Mouse (Mus musculus): ENCODE data around the gene Fam83f. TPM values are rescaled to one million over a fixed set of nuclear protein-coding genes. Genes with fewer than 3 reads are reported as not detected.
"Not testable (repeated sequence)": the region's sequence is repeated elsewhere in the genome, so short reads cannot be mapped to it uniquely, and the experiment has no call there.

Gene Fam83f
- total RNA-seq, 2 experiments from 2014 or later: 0.30 to 0.46 TPM

DNA sequence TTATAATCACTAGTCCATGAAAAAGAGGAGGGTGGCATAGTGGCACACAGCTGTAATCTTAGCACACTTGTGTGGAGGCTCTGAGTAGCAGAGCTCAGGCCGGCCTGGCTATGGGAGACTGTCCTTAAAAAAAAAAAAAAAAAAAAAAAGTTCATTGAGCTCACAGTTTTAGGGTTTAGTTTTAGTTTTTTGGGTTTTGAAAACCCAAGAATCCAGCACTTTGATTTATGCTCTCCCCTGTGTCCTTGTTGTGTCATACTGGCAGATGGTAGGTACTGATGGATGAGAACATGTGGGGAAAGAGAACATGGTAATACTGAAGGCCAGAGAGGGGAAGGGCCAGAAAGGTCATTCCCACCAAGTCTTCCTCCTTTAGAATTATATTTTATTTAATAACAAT lies 59.4 kb downstream of the Fam83f start:
- intact Hi-C loops (cut with DNase I): loop anchor here (5.0 kb wide), 1 partner anchor 36 kb away; no protein-coding TSS in a partner anchor
- DNase-seq (ENCODE audit: low spot score in 2 of 2): no peak

DNA sequence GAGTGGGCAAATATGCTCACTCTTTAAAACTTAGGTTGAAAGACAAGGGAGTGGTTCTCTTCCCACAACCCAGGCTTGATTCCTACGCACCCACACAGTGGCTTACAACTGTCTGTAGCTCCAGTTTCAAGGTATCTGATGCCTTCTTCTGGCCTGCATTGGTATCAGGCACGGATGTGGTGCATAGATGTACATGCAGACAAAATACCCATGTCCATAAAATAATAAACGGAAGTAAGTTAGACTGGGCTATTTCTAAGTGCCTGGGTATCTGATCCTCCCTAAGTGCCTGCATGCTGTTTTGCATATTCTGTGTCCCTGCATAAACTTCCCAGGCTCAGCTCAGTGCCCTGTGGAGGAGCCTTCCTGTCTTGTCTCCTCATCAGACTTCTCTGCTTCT lies 59.9 kb downstream of the Fam83f start:
- intact Hi-C loops (cut with DNase I): loop anchor here (5.0 kb wide), 1 partner anchor 36 kb away; no protein-coding TSS in a partner anchor
- no peak for DNase-seq (ENCODE audit: low spot score in 2 of 2)

DNA sequence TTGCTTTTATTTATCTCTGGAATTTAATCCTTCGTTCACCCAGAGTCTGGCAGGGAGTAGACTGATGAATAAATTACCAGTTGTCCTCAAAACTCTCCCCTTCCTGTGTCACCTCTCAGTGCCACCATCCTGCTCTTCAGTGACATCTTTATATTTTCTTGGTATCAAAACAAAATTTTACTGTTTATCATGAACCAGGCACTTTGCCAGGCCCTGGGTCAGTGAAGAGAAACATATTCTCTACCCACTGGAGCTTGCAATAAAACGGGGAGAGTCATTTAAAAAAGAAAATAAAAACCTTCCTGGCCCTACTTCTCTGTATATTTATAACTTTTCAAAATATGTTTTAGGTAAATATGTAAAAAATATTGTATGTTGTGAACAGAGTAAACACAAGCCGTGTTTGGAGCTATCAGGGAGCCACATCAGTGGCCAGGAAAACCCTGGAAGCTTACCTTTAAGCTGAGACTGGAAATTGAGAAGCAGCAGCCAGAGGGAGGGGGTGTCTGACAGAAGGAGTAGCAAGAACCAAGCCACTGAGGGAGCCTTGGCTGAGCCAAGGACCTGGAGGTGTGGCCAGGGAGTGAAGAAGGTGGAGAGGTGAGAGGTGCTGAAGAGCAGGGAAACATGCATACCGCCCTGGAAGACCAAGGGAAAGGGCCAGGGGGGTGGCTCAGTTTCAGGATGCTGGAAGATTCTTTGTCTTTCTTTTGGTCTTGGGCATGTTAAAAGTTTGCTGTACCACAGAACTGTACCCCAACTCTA lies 60.8 kb downstream of the Fam83f start:
- no peak for DNase-seq (ENCODE audit: low spot score in 2 of 2)
- intact Hi-C loops (cut with DNase I): loop anchor here (5.0 kb wide), 1 partner anchor 35 kb away; no protein-coding TSS in a partner anchor

DNA sequence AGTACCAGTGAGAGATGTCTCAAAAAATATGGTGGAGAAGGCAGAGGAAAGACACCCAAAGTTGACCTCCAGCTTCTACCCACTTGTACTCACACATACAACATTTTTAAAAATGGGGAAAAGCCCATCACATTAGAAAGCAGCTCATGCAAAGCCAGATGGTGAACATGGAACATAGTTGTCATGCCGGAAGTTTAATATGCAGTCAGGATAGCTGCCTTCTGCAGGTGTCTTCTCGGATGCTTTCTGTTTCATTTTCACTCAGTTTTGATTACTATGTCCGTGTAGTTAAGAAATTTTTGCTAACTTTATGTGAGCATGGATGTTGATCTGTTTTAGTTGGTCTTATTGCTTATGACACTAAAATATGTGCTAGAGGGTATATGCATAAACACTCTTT lies 63.7 kb downstream of the Fam83f start:
- intact Hi-C loops (cut with DNase I): no loop called here
- no peak for DNase-seq (ENCODE audit: low spot score in 2 of 2)

DNA sequence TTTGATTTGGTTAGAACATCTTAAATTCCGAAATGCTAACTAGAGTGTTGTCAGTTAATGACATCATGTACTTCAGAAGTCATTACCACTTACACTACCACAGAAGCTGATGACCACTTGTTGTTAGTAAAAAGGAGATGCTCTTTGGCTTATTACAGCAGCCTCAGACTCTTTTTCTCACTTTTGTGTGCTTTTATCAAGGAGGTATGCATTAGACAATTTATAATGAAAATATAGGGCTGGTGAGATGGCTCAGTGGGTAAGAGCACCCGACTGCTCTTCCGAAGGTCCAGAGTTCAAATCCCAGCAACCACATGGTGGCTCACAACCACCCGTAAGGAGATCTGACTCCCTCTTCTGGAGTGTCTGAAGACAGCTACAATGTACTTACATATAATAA lies 64.1 kb downstream of the Fam83f start:
- intact Hi-C loops (cut with DNase I); DNase-seq (ENCODE audit: low spot score in 2 of 2): not testable (repeated sequence)

DNA sequence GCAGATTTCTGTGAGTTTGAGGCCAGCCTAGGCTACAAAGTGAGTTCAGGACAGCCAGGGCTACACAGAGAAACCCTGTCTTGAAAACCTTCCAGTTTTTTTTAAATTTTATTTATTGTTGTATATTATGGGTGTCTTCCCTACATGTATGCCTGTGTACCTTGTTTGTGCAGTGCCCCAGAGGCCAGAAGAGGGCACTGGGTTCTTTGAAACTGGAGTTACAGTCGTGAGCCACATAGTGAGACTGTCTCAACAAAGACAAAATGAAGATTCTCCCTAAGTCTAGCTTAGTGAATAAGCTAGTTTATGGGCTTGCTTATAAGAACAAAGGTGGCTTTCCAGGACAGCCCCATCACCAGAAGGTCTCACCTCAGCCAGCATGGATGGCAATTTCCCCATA lies 64.9 kb downstream of the Fam83f start:
- no peak for DNase-seq (ENCODE audit: low spot score in 2 of 2)
- intact Hi-C loops (cut with DNase I): no loop called here

DNA sequence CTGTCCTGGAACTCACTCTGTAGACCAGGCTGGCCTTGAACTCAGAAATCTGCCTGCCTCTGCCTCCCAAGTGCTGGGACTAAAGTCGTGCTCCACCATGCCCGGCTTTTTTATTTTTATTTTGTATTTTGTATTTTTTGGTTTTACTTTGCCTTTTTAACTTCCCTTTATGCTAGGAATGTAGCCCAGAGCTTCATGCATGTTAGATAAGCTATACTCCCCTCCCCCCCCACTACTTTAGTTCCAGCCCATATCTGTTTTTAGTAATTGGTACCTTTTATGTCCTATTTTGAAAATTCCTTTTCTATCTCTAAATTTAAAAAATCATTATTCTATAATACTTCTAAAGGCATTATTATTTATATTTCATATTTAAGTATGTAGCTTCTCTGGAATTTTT lies 66.6 kb downstream of the Fam83f start:
- DNase-seq (ENCODE audit: low spot score in 2 of 2): no peak
- intact Hi-C loops (cut with DNase I): no loop called here

DNA sequence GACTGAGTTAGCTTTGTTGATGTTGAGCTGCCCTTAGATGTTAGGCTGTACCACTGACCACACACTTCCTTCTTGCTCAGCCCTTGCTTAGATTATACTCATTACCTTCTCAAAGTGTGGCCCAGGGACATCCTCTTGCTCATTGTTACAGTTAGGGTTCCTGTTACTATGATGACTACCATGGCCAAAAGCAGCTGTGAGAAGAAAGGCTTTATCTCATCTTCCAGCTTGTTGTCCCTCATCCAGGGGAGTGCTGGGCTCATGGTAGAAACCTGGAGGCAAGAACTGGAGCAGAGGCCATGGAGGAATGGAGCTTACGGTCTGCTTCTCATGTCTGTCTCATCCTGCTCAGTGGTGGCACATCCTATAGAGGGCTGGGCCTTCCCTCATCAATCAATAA lies 68.3 kb downstream of the Fam83f start:
- intact Hi-C loops (cut with DNase I): no loop called here
- no peak for DNase-seq (ENCODE audit: low spot score in 2 of 2)

DNA sequence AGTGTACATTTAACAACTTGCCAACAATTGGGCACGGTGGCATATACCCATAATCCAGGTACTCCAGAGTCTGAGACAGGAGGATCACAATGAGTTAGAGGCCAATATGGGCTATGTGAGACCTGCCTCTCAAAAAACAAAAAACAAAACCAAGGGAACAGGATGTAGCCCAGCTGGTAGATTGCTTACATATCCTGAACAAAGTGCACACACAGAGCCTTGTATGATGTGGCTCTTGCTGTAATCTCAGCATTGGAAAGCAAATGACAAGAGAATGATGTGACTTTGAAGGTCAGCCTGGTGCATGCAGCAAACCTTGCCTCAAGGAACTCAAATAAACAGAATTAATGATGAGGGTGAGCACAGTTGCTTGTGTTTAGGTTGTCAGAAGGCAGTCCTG lies 70.2 kb downstream of the Fam83f start:
- intact Hi-C loops (cut with DNase I): no loop called here
- no peak for DNase-seq (ENCODE audit: low spot score in 2 of 2)

DNA sequence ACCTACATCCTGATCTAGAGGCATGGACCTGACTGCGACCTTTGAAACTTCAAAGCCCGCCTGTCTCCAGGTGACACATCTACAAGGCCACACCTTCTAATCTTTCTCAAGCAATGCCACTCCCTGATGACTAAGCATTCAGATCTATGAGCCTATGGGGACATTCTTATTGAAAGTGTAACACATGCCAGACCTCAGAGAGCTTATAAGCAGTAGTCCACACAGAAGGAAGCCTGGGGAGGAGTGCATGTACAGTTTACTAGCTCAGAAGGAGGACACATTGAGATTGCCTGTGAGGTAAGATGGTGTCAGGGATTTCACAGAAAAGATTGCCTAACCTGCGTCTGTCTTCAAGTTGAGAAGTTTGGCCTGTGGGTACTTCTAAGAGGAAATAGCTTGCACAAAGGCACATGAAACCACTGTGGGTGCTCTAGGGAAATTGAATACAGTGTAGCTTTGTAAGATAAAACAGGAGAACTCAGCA lies 71.4 kb downstream of the Fam83f start:
- intact Hi-C loops (cut with DNase I): no loop called here
- no peak for DNase-seq (ENCODE audit: low spot score in 2 of 2)

DNA sequence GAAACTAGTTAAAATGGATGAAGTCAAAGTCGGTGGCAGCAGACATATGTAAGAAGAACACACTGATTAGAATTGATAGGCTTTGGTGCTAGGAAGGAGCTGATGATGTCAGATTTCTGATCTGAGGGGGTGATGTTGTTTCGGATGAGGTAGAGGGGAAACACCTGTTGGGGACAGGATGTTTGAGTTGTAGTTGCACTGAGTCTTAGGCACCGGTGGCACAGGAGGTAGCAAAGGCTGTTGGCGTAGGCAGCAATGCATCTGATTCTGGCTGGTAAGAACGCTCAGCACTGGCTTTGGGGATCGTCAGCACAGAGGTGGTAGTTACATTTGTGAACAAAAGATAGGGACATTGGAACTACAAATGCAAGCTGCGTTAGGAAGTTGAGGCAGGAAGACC lies 72.0 kb downstream of the Fam83f start:
- intact Hi-C loops (cut with DNase I): no loop called here
- no peak for DNase-seq (ENCODE audit: low spot score in 2 of 2)

DNA sequence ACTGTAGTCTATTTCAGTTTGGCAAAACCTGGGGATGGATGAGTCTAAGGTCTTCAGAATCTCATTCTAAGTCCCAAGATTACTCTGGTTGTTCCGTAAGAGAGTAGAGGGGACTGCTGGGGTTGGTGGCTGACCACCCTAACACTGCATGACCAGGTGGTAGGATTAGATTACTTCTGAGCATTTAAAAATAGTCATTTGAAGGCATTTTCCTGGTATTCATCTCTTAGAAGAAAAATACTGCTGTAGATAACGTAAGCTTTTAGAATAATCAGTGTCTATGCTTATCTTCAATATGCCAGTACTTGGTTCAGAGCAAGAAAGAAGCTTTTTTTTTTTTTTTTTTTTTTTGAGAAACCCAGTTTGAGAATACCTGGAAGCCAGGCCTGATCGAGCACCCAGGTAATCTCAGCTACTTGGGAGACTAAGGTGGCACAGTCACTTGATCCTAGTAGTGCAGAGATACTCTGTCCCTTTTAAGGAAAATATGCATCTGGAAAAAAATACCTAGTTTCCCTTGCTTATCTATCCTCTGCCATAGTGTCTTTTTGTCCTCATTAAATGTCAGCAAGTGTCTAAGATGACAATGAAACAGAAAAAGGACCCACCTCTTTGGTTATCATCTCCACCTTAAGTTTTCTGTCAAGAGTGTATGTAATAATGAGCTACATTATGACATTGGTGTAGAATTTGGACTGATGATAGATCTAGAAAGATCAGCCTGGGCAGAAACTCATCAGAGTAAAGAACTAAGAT lies 73.2 kb downstream of the Fam83f start:
- intact Hi-C loops (cut with DNase I): no loop called here
- no peak for DNase-seq (ENCODE audit: low spot score in 2 of 2)

DNA sequence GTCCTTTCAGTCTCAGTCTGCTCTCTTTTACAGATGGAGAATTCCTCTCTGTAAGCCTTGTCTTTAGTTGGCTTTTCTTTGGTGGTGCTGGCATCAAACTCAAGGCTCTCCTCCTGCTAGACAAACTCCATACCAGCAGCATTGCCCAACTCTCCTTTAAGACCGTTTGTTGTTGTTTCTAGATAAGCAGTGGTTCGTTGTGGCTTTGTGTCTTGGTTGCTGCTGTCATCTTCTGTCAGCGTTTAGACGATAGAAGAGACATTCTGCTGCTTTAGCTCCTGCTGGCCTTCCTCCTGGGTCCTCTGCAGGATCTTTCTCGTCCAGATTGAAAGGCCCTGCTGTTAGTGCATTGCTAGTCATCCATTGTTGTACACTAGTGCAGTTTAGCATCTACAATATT lies 77.3 kb downstream of the Fam83f start:
- DNase-seq (ENCODE audit: low spot score in 2 of 2): no peak
- intact Hi-C loops (cut with DNase I): no loop called here

Small RNA genes within 50 kb of the gene (microRNA-seq; reads per million reads assigned to microRNA genes)
- gene Mir6957: 0 reads per million in 2 experiments

Other genes starting within 250 kb of the Fam83f start
- not detected for gene Enthd1, start 106.7 kb upstream of the Fam83f start, total RNA-seq (2021)
- gene Grap2, start 99.3 kb upstream of the Fam83f start, total RNA-seq (2021): 1 to 10 TPM in 1 of 2 experiments, under 1 TPM in 1; 0.64 to 1.3 TPM
- gene Tnrc6b, start 39.5 kb downstream of the Fam83f start, total RNA-seq (2021): 100 to 1,000 TPM; 110 to 131 TPM

All from left cerebral cortex, postnatal 25 days (tissue).